Mouse (Mus musculus) CD4-positive, CD25-positive, alpha-beta regulatory T cell, adult 2 months (primary cell): ENCODE data around the gene Veph1.

Source experiments
- DNase-seq: peaks from one replicate; pipeline ENCODE4 v3.0.0-alpha.2; 2012; ENCODE audit warnings: low read depth, low spot score

Veph1 gene

DNA sequence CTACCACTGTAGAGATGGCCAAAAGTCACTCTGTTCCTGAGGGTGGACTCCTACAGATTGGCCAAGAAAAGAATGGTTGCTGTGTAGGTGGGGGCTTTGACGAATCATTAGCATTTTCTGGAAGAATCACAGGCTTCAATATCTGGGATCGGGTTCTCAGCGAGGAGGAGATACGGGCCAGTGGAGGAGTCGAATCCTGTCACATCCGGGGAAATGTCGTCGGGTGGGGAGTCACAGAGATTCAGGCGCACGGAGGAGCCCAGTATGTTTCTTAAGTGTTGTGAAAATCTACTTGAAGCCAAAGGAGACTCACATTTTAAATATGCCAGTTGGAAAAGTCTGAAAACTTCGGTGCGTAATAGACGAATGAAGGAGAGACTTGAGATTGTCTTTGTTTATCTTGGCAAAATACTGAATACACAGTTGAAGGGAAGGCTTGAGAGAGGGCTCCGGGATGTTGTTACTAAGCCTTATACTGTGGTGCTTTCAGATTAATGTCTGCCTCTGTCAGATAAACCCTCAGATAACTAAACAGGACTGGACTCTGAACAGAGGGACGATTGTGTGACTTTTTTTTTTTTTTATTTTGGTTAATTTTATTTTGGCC is 71.6 kb downstream of the Veph1 start:
- no peak for DNase-seq

DNA sequence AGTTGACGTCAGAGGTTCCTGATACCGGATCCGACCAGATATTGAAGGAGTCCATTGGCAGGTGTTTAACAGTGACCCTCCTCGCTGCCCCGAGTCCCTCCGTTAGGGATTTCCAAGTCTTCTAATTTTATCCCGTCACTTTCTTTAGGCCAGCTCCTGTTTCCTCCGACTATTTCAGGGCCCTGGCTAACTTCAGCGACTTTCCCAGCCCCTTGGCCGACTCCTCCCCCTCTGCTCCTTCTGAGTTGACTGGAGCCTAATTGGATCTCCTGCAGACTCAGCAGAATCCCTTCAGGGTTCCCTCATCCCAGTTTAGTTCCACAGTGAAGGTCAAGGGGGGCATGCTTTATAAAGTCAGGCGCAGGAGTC is 75.4 kb downstream of the Veph1 start:
- DNase-seq: no peak

DNA sequence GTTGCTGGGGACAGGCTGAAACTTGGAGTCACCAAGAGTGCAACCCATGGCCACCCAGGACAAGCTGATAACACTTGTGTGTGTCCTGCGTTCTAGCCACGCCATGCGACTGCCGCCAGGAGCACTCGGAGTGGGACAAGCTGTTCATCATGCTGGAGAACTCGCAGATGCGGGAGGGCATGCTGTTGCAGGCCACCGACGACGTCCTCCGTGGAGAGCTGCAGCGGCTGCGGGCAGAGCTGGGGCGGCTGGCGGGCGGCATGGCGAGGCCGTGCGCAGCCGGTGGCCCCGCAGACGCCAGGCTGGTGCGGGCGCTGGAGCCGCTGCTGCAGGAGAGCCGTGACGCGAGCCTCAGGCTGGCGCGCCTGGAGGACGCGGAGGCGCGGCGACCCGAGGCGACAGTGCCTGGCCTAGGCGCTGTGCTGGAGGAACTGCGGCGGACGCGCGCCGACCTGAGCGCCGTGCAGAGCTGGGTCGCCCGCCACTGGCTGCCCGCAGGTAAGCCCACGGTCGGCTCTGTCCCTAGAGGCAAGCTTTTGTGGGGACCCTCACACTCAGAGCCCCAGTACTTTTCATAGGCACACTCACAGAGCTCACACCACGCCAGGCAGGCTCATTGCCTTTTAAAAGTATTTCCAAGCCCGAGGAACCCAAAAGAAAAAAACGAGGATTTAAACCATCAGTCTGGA is 75.9 kb downstream of the Veph1 start:
- no peak for DNase-seq

DNA sequence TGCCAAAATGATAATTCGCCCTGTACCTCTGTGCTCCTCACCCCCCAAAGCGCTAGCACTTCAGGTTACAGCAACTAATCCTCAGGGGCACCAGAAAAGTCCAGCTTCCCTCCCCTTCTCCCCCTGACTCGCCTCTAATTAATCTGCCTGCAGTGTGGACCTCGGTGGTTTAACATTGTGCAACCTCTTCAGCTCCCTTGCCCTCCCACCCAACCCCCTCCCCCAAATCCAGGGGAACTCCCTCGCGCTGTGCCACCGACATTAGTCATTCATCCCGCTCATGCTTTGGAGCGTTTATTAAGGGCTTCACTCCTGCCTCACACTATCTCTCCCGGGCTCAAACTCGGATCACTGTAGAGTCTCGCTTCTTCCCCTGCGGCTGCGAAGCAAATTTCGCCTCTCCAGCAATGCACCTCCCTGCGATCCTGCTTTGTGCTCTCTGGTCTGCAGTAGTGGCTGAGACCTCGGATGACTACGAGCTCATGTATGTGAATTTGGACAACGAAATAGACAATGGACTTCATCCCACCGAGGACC is 76.9 kb downstream of the Veph1 start, which contains the start of gene Ptx3:
Gene Ptx3 (plus strand): TSS at position 256 of the 537 bp plus-strand sequence.
- no peak for DNase-seq

DNA sequence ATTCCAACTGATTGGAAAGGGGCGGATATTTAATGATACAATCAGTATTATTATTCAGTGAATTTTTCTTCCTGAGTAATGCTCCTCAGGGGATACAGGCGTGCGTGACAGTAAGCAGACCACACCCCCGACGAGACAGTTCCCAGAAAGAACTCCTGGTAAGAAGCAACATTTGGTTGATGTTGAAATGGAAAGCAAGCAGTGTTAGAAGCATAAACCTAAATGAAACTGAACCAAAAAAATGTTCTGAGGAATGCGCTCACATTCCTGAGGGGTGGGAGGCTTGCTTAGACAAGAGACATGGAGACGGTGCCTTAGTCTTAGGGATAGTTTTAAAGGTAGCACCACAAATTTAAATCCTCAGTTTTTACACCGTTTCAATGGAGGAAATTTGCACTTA is 80.9 kb downstream of the Veph1 start:
- no peak for DNase-seq

DNA sequence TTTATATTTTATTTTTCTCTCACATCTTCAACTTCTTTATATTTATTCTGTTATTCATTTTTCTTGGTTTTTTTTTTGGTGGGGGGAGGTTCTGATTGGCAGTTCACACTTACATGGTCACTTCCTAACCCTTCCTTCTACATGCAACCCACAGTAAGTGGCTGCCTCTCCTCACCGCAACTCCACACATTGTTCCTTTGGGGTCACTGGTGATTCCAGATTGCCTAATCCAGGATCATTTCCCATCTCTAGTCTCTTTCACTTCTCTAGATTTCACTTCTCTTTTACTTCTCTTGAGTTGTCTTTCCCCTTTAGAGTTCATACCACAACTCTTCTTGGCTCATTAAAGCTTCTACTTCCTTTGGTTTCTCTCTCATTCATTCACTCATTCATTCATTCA is 83.1 kb downstream of the Veph1 start:
- no peak for DNase-seq

DNA sequence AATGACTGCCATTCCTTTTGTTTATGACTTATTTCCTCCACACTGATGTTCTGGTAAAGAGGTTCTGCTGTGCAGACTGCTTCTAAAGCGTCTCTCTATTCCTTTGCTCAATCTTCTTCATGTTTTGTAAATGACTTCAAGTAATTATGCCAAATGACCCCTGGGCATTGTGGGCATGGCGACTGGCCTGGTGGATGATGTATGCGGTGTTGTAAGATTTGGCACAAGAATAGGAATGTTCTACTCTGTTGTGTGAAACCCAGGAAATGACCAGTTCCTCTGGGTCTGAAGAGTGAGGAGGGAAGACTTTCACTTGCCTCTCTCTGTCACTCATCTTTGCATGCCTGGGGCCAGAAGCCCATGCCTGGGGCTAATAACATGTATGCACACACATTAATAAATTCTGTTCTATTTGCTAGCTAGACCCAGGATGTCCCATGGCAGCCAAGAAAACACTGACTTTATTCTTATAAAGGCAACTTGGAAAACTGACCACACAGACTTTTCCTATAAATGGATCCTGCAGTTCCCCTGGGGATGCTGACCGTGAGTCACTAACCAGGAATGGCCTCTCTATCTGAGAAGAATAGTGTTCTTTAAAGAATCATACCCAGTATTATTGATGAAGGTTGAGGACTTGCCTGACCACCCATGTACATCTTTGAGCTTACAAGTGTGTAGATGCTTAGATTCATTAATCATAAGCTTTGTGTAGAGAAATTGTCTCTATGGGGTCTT is 87.6 kb downstream of the Veph1 start:
- no peak for DNase-seq

DNA sequence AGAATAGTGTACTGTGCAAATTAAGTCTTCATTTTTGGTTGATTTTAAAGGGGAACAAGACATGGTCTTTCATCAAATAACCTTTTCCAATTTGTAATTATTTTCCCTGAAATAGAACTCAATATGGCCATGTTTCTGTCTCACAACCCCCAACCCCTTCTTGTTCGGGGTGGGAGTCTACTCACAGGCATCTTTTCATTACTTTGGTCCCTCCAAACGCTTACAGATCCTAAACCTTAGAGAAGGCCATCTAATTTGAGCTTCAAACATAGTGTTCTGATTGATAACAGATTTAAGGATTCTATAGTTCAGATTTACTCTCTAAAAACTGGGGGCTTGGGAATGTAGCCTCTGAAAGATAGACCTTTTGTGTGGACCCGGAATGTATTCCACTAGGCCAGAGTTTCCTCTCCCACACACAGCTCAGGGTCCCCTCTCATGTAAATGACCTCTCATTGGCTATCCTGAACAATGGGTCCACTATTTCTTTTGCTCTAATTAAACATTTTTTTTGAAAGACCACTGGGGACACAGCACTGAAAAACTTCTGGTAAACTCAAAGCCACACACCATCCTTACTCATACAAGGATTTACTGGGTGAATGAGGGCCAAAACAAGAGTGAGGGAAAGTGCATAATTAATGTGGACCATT is 102.6 kb downstream of the Veph1 start:
- DNase-seq: no peak

DNA sequence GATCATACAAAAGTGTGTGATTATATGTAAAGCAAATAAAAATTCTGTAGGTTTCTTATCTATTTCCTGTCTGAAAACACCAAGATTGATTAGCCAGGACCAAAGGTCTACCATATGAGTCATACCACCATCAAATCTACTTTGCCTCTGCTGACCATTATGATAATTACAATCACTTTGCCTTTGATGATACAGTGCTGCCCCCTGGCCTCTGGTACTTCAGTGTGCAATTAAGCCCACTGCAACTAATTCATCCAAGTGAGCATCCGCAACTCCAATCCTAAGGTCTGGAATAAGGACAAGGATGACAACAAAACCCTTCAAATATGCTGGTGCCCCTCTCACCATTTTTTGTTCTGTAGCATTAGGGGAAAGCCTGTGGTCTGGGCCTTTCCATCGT is 117.0 kb downstream of the Veph1 start:
- no peak for DNase-seq

DNA sequence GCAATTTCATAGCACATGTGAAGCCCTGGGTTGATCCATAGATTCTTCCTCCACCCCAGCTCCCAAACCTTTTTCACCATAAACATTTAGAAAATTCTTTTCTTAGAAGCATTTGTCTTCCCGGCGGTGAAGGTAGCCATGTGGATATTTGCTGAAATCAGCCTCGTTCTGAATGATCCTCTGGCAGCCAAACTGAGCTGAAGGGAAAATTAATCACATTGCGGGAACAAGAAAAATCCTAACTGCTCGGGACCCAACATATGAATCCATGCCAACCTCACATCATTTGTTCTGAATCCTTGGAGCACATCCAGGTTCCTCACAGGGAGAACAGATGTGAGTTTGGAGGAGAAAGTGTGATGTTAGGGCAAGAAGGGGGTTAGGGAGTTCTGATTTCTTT is 123.7 kb downstream of the Veph1 start:
- no peak for DNase-seq

DNA sequence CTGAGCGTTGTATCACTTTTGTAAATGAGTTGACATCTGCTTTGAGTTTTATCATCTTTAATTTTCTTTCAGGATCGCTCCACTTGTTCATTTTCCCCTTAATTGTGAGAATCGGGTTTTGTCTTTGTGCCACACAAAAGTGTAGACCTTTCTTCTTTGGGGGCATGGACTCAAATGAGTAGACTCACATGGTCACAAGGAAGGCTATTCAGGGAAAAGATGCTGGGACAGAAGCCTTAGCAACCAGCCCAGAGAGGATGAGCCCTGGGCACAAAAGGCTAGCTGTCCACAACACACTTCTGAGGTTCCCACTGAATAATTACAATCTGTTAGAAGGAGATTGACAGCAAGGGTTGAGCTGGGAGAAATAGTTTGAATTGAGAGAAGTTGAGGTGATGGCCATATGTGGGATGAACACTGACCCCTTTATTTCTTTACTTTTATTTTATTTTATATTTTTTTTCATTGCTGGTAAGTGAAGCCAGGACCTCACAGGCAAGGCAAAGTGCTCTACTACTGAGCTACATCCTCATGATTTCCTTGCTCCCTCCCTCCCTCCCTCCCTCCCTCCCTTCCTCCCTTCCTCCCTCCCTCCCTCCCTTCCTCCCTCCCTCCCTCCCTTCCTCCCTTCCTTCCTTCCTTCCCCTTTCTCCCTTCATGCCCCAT is 126.6 kb downstream of the Veph1 start:
- DNase-seq: no peak

DNA sequence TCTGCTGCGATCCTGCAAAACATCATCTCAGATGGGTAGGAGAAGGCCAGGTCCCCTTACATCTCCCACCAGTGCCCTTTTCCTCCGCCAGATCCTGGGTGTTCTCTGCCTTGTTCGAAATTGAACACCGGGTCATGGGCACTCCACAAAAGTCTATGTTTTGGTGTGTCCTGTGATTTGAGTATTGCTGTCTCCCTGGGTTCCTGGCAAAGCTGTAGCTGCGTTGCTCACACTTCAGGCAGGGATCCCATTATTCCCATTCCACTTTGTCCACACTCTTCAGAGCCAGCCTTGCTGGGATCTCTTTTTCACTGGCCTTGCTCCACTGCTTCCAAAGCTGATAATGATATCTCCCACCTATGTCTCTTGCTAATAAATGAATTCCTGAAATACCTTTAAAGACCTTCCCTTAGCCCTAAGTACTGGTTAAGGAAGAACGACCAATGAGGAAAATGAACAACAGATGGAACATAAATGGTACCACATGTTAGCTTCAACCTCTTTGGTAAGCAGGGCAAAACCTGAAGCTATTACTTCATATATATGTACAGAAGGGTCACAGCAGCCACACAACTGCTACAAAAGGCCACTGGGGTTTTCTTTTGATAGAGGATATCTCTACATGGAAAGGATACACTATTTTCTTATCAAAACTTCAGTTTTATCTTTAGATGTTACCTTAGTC is 129.9 kb downstream of the Veph1 start:
- no peak for DNase-seq

DNA sequence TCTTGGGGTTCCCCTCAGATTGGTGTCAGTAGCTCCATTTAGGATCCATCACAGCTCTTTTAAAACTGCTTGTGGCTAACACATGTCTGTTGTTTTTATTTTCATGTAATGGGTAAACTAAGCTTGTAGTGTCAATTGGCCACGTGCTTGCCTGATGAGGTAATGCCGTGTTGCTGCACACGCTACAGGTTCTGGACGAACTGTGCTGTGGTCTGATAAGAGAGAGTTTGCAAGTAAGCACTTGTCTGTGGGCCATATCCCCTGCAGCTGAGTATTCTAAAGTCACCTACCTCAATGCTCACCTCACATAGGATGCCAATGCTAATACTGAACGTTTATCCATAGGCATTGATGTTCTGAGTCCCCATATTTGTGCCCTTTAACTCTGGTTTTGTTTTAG is 131.6 kb downstream of the Veph1 start:
- DNase-seq: no peak

DNA sequence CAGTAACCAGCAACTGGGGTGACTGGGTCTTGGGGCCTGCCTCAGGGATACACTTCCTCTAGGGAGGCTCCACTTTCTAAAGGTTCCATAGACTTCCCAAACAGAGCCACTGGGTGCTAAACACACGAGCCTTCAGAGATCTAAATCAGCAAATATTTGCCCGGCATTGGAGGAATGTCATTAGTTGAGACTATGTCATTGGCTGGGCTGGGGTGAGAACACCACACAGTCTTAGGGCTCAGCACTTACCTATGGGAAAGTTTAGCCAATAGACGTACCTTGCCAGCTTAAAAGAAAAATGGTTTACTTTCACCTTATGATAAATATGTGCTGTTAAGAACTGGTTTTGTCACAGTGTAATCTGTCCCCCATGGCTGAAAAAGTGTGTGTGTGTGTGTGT is 132.1 kb downstream of the Veph1 start:
- no peak for DNase-seq

DNA sequence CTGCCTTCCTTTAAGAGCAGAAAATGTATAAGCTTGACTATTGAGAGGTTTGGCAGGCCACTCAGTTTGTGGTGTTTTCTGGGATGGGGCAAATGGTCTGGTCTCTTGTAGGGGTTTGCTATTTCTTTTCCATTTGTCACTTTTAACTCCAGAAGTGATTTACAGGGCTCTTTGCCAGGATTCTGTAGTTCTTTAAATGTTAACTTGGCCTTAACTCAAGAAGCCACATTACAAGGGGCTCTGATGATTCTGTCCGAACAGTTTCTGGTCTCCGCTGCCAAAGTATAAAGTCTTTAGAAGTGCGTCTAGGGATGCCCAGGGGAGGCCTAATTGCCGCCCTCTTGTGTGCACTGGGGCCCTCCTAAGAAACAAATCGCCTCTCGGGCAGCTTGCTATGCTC is 134.0 kb downstream of the Veph1 start:
- no peak for DNase-seq

DNA sequence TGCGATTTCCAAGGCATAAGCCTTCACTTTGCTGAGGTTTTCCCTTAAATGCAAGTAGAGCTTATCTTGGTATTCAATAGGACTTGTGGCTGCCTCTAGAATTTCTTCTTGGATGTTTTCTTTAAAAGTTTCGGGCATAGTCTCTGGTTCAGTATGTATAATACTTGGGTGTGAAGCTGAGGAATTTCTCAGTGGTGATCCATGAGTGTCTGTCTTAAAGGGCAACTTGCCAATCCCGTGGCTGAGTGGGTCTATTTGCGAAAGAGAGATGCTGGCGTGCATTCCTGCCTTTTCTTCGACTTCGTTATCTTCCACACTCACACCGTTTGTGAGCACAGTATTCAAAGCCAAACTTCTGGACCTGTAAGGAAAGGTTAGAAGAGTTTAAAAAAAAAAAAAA is 138.7 kb downstream of the Veph1 start:
- DNase-seq: no peak

DNA sequence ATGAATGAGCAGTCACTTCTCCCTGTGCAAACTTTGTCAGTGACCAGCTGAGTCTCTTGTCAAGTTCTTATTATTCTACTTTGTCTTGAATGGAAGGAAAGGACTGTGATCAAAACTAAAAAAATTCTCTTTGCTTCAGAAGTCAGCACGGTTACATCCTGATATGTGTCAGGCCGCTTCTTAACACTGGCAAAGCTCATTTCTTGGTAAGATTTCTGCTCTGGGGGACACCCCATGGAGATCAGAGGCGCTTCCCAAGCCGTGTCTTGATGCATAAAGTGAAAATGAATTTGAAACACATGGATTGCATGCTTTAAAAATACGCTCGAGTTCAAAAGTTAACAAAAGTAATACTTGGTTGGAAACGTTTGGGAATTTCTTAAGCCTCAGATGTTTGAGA is 159.0 kb downstream of the Veph1 start:
- no peak for DNase-seq

DNA sequence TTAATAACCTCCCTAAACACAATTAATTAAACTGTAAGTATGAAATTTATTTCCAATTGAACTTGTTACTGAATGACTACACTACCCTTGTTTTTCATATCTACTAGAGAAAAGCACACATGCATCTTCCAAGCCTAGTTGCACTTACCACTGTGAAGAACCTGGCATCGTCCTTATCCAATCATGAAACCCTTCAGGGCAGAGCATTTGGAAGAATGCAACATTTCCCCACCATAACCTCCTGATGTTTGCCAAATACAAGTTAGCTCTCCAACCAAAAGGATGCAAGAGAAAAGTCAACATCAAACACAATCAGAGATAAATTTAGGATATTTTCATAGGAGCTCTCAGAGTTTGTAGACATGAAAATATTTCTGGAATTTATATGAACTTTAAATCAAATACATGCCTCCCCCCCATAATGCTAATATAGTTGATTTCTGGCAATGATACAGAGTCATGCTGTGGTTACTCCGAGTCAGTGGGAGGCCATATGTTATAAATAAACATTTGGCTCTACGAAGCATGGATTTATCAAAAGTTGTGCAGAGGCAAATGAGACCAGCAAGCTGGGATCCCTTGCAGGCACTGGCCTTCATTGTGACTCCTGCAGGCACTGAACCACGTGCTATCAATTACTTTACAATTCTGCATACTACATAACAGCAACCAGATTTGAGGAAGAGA is 165.2 kb downstream of the Veph1 start:
- no peak for DNase-seq

DNA sequence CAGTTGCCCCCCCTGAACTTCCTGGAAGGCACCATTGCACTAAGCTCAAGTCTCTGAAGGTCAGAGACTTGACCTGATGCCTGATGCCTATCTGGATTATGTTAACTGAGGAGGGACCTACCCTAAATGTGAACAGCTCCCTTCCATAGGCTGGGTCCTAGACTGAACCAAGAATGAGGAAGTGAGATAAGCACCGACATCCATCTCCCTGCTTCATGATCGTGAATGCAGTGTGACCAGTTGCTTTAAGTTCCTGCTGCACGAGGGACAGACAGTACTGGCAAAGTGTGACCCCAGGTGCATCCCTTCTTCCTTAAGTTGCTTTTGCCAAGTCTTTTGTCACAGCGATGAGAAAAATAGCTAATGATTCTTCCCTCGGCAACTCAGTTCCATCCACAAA is 166.9 kb downstream of the Veph1 start:
- no peak for DNase-seq

DNA sequence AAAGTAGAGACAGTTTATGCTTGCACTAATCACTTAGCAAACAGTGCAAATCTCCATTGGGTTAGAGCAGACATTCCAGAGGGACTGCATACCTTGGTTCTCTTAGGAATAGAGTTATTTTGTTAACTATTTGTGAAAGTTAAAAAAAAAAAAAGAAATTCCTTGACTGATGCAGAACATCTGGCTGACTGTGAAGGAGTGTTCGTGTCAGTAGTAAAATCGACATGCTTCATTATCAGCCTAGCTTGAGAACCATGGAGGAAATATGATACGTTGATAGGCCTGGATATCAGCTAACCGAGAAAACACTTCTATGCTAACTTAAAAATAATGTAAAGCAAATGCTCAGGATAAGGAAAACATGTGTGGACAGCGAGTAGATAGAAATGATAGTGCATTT is 191.1 kb downstream of the Veph1 start:
- no peak for DNase-seq

DNA sequence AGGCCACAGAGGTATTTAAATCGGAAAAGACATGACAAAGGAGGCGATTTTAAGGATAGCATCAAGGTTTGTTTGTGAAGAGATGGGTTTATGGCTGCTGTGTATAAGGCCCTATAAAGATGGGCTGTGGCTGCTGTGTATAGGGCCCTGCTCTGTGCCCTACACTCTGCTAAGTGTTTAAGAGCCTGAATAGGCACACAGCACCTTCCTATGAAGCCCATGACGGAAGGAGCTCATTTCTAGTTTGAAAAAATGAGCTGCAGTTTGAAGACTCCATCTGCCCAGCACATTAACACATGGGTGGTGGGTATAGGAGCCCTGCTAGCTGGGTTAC is 194.1 kb downstream of the Veph1 start:
- no peak for DNase-seq
